8 mouse cellular contexts compared by ENCODE assay signal in the genomic region with DNA sequence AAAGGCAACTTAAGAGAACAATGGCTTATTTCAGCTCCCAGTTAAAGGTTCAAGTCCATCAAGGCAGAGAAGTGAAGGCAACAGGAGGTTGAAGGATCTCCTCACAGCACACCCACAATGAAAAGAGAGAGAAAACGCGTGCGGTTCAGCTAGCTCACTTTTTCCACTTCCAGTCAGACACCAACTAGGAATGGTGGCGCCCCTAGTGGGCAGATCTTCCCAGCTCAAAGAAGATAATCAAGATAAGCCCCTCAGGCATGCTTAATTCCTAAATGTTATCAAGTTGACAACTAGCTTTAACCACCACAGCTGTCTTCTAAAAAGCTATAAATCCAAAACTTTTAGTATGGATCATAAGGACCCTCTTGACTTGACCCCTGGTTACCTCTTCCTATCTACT. TPM values are rescaled to one million over a fixed set of nuclear protein-coding genes. Genes with fewer than 3 reads are reported as not detected.
DNase-seq lines count a peak whose midpoint lies in the region; ATAC-seq and TF ChIP-seq lines count a peak whose summit lies in the region.

No protein-coding gene starts in this region.

- peak; percentile 12 for DNase-seq in right cerebral cortex, adult 18-20 months
- no peak for DNase-seq in right cerebral cortex, postnatal 25 days
- peak; percentile 44 for DNase-seq in adipocyte (ENCODE audit: low spot score)
- peak; percentile 65 for DNase-seq in embryonic facial prominence, embryonic 11.5 days (ENCODE audit: low spot score)
- peak; percentile 90 for DNase-seq in induced T-regulatory cell, adult 2 months (ENCODE audit: low read depth)
- peak; percentile 74 to 77 (median 75) for DNase-seq in liver, embryonic 14.5 days (ENCODE audit: low read depth in 3 of 3, low spot score in 3 of 3)
- no peak for DNase-seq in frontal cortex, postnatal 25 days (ENCODE audit: low spot score in 2 of 2)

- no peak overlapping the region for H3K27ac ChIP-seq in embryonic facial prominence, embryonic 11.5 days (replicated peaks; ENCODE audit: low read depth, low read length)
- H3K27ac ChIP-seq in liver, embryonic 14.5 days = peak overlapping the region; percentile 55
- no peak overlapping the region for H3K27ac ChIP-seq in neural tube, embryonic 15.5 days (replicated peaks)

- no peak for ATAC-seq in embryonic facial prominence, embryonic 11.5 days (replicated peaks; ENCODE audit: insufficient number of reproducible peaks, low FRiP score, low TSS enrichment, low read depth)
- ATAC-seq in liver, embryonic 14.5 days (ENCODE audit: insufficient read depth) = no peak
- ATAC-seq in neural tube, embryonic 15.5 days (ENCODE audit: low FRiP score) = no peak

- H3K4me1 ChIP-seq in embryonic facial prominence, embryonic 11.5 days (ENCODE audit: control insufficient read depth, insufficient read depth, low read length) = no peaks in the 10 kb centered on the region
- H3K4me1 ChIP-seq in liver, embryonic 14.5 days (replicated peaks; ENCODE audit: control insufficient read depth in 2 of 2, insufficient read depth in 2 of 2, low read length in 1 of 2) = peaks cover 8 to 15% of the 10 kb centered on the region in 2 experiments
- peaks cover 17% of the 10 kb centered on the region for H3K4me1 ChIP-seq in neural tube, embryonic 15.5 days

- TF ChIP-seq CTCF in liver, embryonic 14.5 days (IDR thresholded peaks at IDR 0.05; ENCODE audit: low read depth) = peak; percentile 84

- WGBS in embryonic facial prominence, embryonic 11.5 days = 9% methylated on average over 4 of the region's 4 CpGs
- WGBS in liver, embryonic 14.5 days (ENCODE audit: insufficient replicate concordance) = 3% methylated on average over 4 of the region's 4 CpGs
- 8% methylated on average over 4 of the region's 4 CpGs for WGBS in neural tube, embryonic 15.5 days

- no peak for TF ChIP-seq EP300 in liver, embryonic 14.5 days (IDR thresholded peaks at IDR 0.05; ENCODE audit: low read depth)

- no peaks in the 10 kb centered on the region for H3K9me3 ChIP-seq in embryonic facial prominence, embryonic 11.5 days (replicated peaks; ENCODE audit: control insufficient read depth, low read length)
- no peaks in the 10 kb centered on the region for H3K9me3 ChIP-seq in liver, embryonic 14.5 days (ENCODE audit: control insufficient read depth, low read length)
- H3K9me3 ChIP-seq in neural tube, embryonic 15.5 days (replicated peaks) = no peaks in the 10 kb centered on the region

- no peaks in the 10 kb centered on the region for H3K36me3 ChIP-seq in embryonic facial prominence, embryonic 11.5 days (replicated peaks; ENCODE audit: control insufficient read depth, insufficient read depth, low read depth, low read length)
- peaks cover 9% of the 10 kb centered on the region for H3K36me3 ChIP-seq in liver, embryonic 14.5 days (replicated peaks; ENCODE audit: control insufficient read depth, insufficient read depth, low read depth)
- no peaks in the 10 kb centered on the region for H3K36me3 ChIP-seq in neural tube, embryonic 15.5 days

- no peak overlapping the region for H3K9ac ChIP-seq in embryonic facial prominence, embryonic 11.5 days (replicated peaks; ENCODE audit: low read length)
- peak overlapping the region; percentile 77 for H3K9ac ChIP-seq in liver, embryonic 14.5 days (replicated peaks)
- H3K9ac ChIP-seq in neural tube, embryonic 15.5 days (replicated peaks) = no peak overlapping the region

- no peak overlapping the region for H3K4me3 ChIP-seq in embryonic facial prominence, embryonic 11.5 days (ENCODE audit: low read depth, low read length)
- H3K4me3 ChIP-seq in liver, embryonic 14.5 days (ENCODE audit: insufficient read depth in 1 of 2, low read depth in 2 of 2, low read length in 2 of 2) = peak overlapping the region; percentile 68 to 84
- no peak overlapping the region for H3K4me3 ChIP-seq in neural tube, embryonic 15.5 days (replicated peaks)

- H3K27me3 ChIP-seq in embryonic facial prominence, embryonic 11.5 days (ENCODE audit: control insufficient read depth, insufficient read depth, low read length) = peaks cover 8% of the 10 kb centered on the region; the same call in 1 of the 2 replicates
- H3K27me3 ChIP-seq in liver, embryonic 14.5 days (ENCODE audit: control insufficient read depth, insufficient read depth, low read length) = no peaks in the 10 kb centered on the region
- no peaks in the 10 kb centered on the region for H3K27me3 ChIP-seq in neural tube, embryonic 15.5 days (replicated peaks)

- no peak overlapping the region; the same call in 1 of the 2 replicates for H3K4me2 ChIP-seq in embryonic facial prominence, embryonic 11.5 days (ENCODE audit: low read depth, low read length)
- H3K4me2 ChIP-seq in liver, embryonic 14.5 days (ENCODE audit: low read depth) = peak overlapping the region; percentile 100
- peak overlapping the region; percentile 97 for H3K4me2 ChIP-seq in neural tube, embryonic 15.5 days

RNA-seq across cellular contexts. Expression of gene Pxmp2, which starts 1.4 kb away (rescaled TPM):
- 7.8 and 9.7 TPM in 2 replicates for polyA plus RNA-seq in embryonic facial prominence, embryonic 11.5 days (2014; fragmentation: Nextera tagmentation; extraction: Ambion mirVana)
- polyA plus RNA-seq in liver, embryonic 14.5 days (2012; rRNA removed) = 13.6 and 16.0 TPM in 2 replicates
- polyA plus RNA-seq in liver, embryonic 14.5 days (2014; fragmentation: Nextera tagmentation; extraction: Ambion mirVana) = 31.7 and 36.7 TPM in 2 replicates
- 11.7 and 14.6 TPM in 2 replicates for polyA plus RNA-seq in neural tube, embryonic 15.5 days (2015; fragmentation: Nextera tagmentation; extraction: Ambion mirVana)

RNA-seq across cellular contexts. Expression of gene Pole, which starts 1.6 kb away (rescaled TPM):
- polyA plus RNA-seq in embryonic facial prominence, embryonic 11.5 days (2014; fragmentation: Nextera tagmentation; extraction: Ambion mirVana) = 41.0 and 46.1 TPM in 2 replicates
- polyA plus RNA-seq in liver, embryonic 14.5 days (2012; rRNA removed) = 16.7 and 16.9 TPM in 2 replicates
- polyA plus RNA-seq in liver, embryonic 14.5 days (2014; fragmentation: Nextera tagmentation; extraction: Ambion mirVana) = 18.8 and 19.5 TPM in 2 replicates
- 6.1 and 10.9 TPM in 2 replicates for polyA plus RNA-seq in neural tube, embryonic 15.5 days (2015; fragmentation: Nextera tagmentation; extraction: Ambion mirVana)

RNA-seq across cellular contexts. Expression of gene Pgam5, which starts 14.8 kb away (rescaled TPM):
- 83.6 and 86.2 TPM in 2 replicates for polyA plus RNA-seq in embryonic facial prominence, embryonic 11.5 days (2014; fragmentation: Nextera tagmentation; extraction: Ambion mirVana)
- 17.0 and 17.6 TPM in 2 replicates for polyA plus RNA-seq in liver, embryonic 14.5 days (2012; rRNA removed)
- polyA plus RNA-seq in liver, embryonic 14.5 days (2014; fragmentation: Nextera tagmentation; extraction: Ambion mirVana) = 26.3 and 31.4 TPM in 2 replicates
- polyA plus RNA-seq in neural tube, embryonic 15.5 days (2015; fragmentation: Nextera tagmentation; extraction: Ambion mirVana) = 95.5 and 99.0 TPM in 2 replicates

RNA-seq across cellular contexts. Expression of gene Ankle2, which starts 53.7 kb away (rescaled TPM):
- polyA plus RNA-seq in embryonic facial prominence, embryonic 11.5 days (2014; fragmentation: Nextera tagmentation; extraction: Ambion mirVana) = 44.8 and 46.1 TPM in 2 replicates
- polyA plus RNA-seq in liver, embryonic 14.5 days (2012; rRNA removed) = 3.3 and 5.8 TPM in 2 replicates
- polyA plus RNA-seq in liver, embryonic 14.5 days (2014; fragmentation: Nextera tagmentation; extraction: Ambion mirVana) = 10.4 and 11.9 TPM in 2 replicates
- 19.3 and 23.7 TPM in 2 replicates for polyA plus RNA-seq in neural tube, embryonic 15.5 days (2015; fragmentation: Nextera tagmentation; extraction: Ambion mirVana)

RNA-seq across cellular contexts. Expression of gene P2rx2, which starts 58.5 kb away (rescaled TPM):
- 1.00 and 2.0 TPM in 2 replicates for polyA plus RNA-seq in embryonic facial prominence, embryonic 11.5 days (2014; fragmentation: Nextera tagmentation; extraction: Ambion mirVana)
- polyA plus RNA-seq in liver, embryonic 14.5 days (2012; rRNA removed) = 0.03 and 0.06 TPM in 2 replicates
- polyA plus RNA-seq in liver, embryonic 14.5 days (2014; fragmentation: Nextera tagmentation; extraction: Ambion mirVana) = not detected in 2 replicates
- 9.8 and 11.3 TPM in 2 replicates for polyA plus RNA-seq in neural tube, embryonic 15.5 days (2015; fragmentation: Nextera tagmentation; extraction: Ambion mirVana)

Comparison
In these comparisons a context has a peak if more than half of its experiments do, and no peak if none do; other contexts are left out.
1. DNase-seq: peak in right cerebral cortex, adult 18-20 months (single experiment), adipocyte (single experiment), embryonic facial prominence, embryonic 11.5 days (single experiment), induced T-regulatory cell, adult 2 months (single experiment) and liver, embryonic 14.5 days (3 of 3); none in right cerebral cortex, postnatal 25 days (single experiment) and frontal cortex, postnatal 25 days (0 of 2).
2. H3K4me3 ChIP-seq: peak in liver, embryonic 14.5 days (2 of 2); none in embryonic facial prominence, embryonic 11.5 days (single experiment) and neural tube, embryonic 15.5 days (single experiment).